Mouse (Mus musculus) heart, embryonic 14.5 days (tissue): ENCODE data around the gene Tmem144. TPM values are rescaled to one million over a fixed set of nuclear protein-coding genes. Genes with fewer than 3 reads are reported as not detected.

Experiments used
- ATAC-seq: fragments of 200-750 bp; cut with Nextera tagmentation; 2 replicates; pipeline ENCODE4 v1.8.0; 2017; ENCODE audit warnings: low read depth, moderate TSS enrichment; ENCODE audit not compliant: insufficient number of reproducible peaks, insufficient read depth, low FRiP score
- H3K27ac ChIP-seq, 2 experiments: fragments of 200-500 bp in 1 of 2; fragments of 300-500 bp in 1 of 2; sonication (generic) in 1 of 2; replicated peaks in 1 of 2; 2 replicates each; pipeline ENCODE4 v1.5.1; 2012 to 2014; ENCODE audit warnings: low read depth in 2 of 2, low read length in 2 of 2, control low read depth in 1 of 2, mild to moderate bottlenecking in 1 of 2, mixed read lengths in 1 of 2; ENCODE audit not compliant: control insufficient read depth in 1 of 2, insufficient read depth in 1 of 2
- H3K27me3 ChIP-seq: fragments of 300-500 bp; sonication (generic); 2 replicates; pipeline ENCODE4 v1.6.1; 2014; ENCODE audit warnings: mild to moderate bottlenecking, low read length, control low read depth; ENCODE audit not compliant: control insufficient read depth, insufficient read depth
- H3K36me3 ChIP-seq: fragments of 300-500 bp; sonication (generic); 2 replicates; pipeline ENCODE4 v1.6.1; 2014; ENCODE audit warnings: mild to moderate bottlenecking, control low read depth, low read length, mixed read lengths; ENCODE audit not compliant: control insufficient read depth, insufficient read depth
- H3K4me1 ChIP-seq, 2 experiments: fragments of 200-500 bp in 1 of 2; fragments of 300-500 bp in 1 of 2; sonication (generic) in 1 of 2; 2 replicates each; pipeline ENCODE4 v1.6.1; 2012 to 2014; ENCODE audit warnings: low read length in 2 of 2, control low read depth in 1 of 2, mixed read lengths in 1 of 2; ENCODE audit not compliant: control insufficient read depth in 2 of 2, insufficient read depth in 2 of 2
- H3K4me2 ChIP-seq: fragments of 300-500 bp; sonication (generic); 2 replicates; pipeline ENCODE4 v1.6.1; 2014; ENCODE audit warnings: mild to moderate bottlenecking, low read length
- H3K4me3 ChIP-seq, 2 experiments: fragments of 200-500 bp in 1 of 2; fragments of 300-500 bp in 1 of 2; sonication (generic) in 1 of 2; 2 replicates each; pipeline ENCODE4 v1.5.1; 2012 to 2014; ENCODE audit warnings: low read length in 2 of 2, mild to moderate bottlenecking in 2 of 2, control low read depth in 1 of 2, low read depth in 1 of 2, moderate library complexity in 1 of 2; ENCODE audit not compliant: control insufficient read depth in 1 of 2, insufficient read depth in 1 of 2
- H3K9ac ChIP-seq: fragments of 300-500 bp; sonication (generic); 2 replicates; pipeline ENCODE4 v1.6.1; 2014; ENCODE audit warnings: mild to moderate bottlenecking, low read length
- H3K9me3 ChIP-seq: fragments of 300-500 bp; sonication (generic); 2 replicates; pipeline ENCODE4 v1.6.1; 2016; ENCODE audit warnings: low read length, control low read depth; ENCODE audit not compliant: control insufficient read depth
- WGBS: fragments of 180-500 bp; shearing (Covaris S2); extraction: QIAGEN DNeasy Blood & Tissue Kit; methylation state at CpG from one replicate; pipeline ENCODE4 v1.1.7; 2014; 5-methylcytosine and 5-hydroxymethylcytosine counted together
- polyA plus RNA-seq: library from polyadenylated mRNA; unstranded; fragments of >200 nt; fragmentation: Nextera tagmentation; extraction: Ambion mirVana; gene quantifications from 2 replicates; pipeline ENCODE4 v1.2.1, GENCODE M21; 2014

The Tmem144 gene
- polyA plus RNA-seq, 1 experiment from 2014 or later, result 16.2 TPM

GRCm38 (mm10) chr3:79783630-79784361, 68.8 kb downstream of the Tmem144 start:
- no peaks in the 10 kb centered on the region for H3K9me3 ChIP-seq
- H3K27me3 ChIP-seq, result no peaks in the 10 kb centered on the region
- peak overlapping the region; percentile 56 for H3K9ac ChIP-seq
- H3K4me3 ChIP-seq, result peak overlapping the region; percentile 29 to 38
- H3K4me1 ChIP-seq, result peaks cover 3 to 12% of the 10 kb centered on the region in 2 experiments; a peak in 3 of 4 replicates
- ATAC-seq, result no peak; the same call in 1 of the 2 replicates
- H3K36me3 ChIP-seq, result no peaks in the 10 kb centered on the region
- 13% methylated on average over 10 of the region's 10 CpGs for WGBS
- peak overlapping the region; percentile 72 to 79 for H3K27ac ChIP-seq
- peak overlapping the region; percentile 70 for H3K4me2 ChIP-seq

DNA sequence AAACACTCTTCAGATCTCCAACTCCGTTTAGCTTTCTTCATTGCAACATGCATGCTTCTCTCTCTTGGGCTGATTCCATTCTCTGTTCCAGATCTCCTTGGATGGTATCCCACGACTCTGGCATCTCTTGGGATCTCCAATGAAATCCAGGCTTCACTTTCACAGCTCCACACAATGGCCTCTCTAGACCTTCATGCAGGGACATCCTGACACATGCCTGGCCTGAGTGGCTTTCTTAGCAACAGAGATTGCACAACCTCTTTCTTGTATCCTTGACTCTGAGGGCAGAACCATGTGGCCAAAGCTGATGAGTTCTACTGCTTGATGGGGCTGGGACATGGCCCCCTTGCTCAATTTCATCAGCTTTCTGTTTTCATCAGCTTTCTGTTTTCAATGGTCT, 79.9 kb downstream of the Tmem144 start:
- Histone ChIP-seq H3K4me2 (no peak overlapping the region), H3K4me3 (no peak overlapping the region), H3K36me3 (no peaks in the 10 kb centered on the region), H3K27ac (no peak overlapping the region), H3K9ac (no peak overlapping the region), H3K4me1 (no peaks in the 10 kb centered on the region), H3K27me3 (no peaks in the 10 kb centered on the region), H3K9me3 (no peaks in the 10 kb centered on the region)
- 74% methylated on average over 2 of the region's 2 CpGs for WGBS
- ATAC-seq, result no peak

Other genes with a start within 250 kb of the Tmem144 start
- 25.1 and 26.1 TPM in 2 replicates for gene 4930579G24Rik, start 223.7 kb downstream of the Tmem144 start, polyA plus RNA-seq
- gene Etfdh, start 223.3 kb downstream of the Tmem144 start, polyA plus RNA-seq, result 189 and 203 TPM in 2 replicates
- gene Rxfp1, start 114.9 kb downstream of the Tmem144 start, polyA plus RNA-seq, result 9.6 and 11.3 TPM in 2 replicates
- 46.9 and 60.9 TPM in 2 replicates for gene Fam198b, start 31.8 kb upstream of the Tmem144 start, polyA plus RNA-seq